Comparison of ENCODE assay signal across 23 mouse cellular contexts in the genomic region with DNA sequence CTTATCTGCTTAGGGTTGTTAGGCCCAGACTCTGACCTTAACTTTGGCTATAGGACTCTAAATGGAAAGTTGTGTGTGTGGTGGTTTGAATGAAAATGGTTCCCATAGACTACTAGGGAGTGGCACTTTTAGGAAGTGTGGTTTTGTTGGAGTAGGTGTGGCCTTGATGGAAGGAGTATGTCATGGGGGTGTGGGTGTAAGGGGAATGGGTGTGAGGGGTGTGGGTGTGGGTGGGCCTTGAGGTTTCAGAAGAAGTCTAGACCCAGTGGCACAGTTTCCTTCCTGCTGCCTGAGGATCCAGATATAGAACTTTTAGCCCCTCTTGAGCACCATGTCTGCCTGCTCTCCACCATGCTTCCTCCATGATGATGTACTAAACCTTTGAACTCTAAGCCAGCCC.
"Had no signal": no experiment of that assay in that cellular context is flagged by ENCODE, and none has a peak within 500 bp of the region (broad histone marks: within the 10 kb centered on the region; RNA-seq: fewer than 3 reads in every experiment).

No protein-coding gene starts in this region.

- H3K4me2 ChIP-seq: heart, embryonic 11.5 days; hindbrain, embryonic 14.5 days; intestine, embryonic 15.5 days; limb, embryonic 12.5 days; liver, embryonic 11.5 days; liver, embryonic 13.5 days had no signal

- H3K4me1 ChIP-seq: intestine, embryonic 15.5 days; limb, embryonic 10.5 days; limb, embryonic 12.5 days; liver, embryonic 13.5 days had no signal

- H3K4me3 ChIP-seq: gastrocnemius, adult 2 months; heart, adult 2 months; intestine, embryonic 15.5 days; layer of hippocampus, adult 2 months; left cerebral cortex, adult 2 months; limb, embryonic 10.5 days; limb, embryonic 12.5 days; liver, embryonic 13.5 days had no signal

- H3K27ac ChIP-seq: gastrocnemius, adult 2 months; heart, adult 2 months; hindbrain, embryonic 14.5 days; intestine, embryonic 15.5 days; layer of hippocampus, adult 2 months; left cerebral cortex, adult 2 months; limb, embryonic 10.5 days; limb, embryonic 12.5 days; liver, embryonic 13.5 days had no signal

- ATAC-seq: hindbrain, embryonic 16.5 days; inflammation-experienced regulatory T-cells, adult 6 months; intestine, embryonic 15.5 days; intestine, postnatal 0 days had no signal

- DNase-seq: gastrocnemius, adult 2 months; gastrocnemius, postnatal 10 days; gastrocnemius, postnatal 25 days; heart, adult 2 months; heart, postnatal 10 days; kidney, adult 18-20 months; kidney, adult 8-10 months; kidney, postnatal 10 days; kidney, postnatal 25 days; kidney, postnatal 4 days; liver; liver, embryonic 13.5 days had no signal

- H3K9me3 ChIP-seq: intestine, embryonic 15.5 days; limb, embryonic 10.5 days; liver, embryonic 13.5 days had no signal

- H3K27me3 ChIP-seq: intestine, embryonic 15.5 days; limb, embryonic 12.5 days; liver, embryonic 13.5 days had no signal

- H3K36me3 ChIP-seq: intestine, embryonic 15.5 days; limb, embryonic 10.5 days; limb, embryonic 12.5 days; liver, embryonic 13.5 days had no signal

- H3K9ac ChIP-seq: hindbrain, embryonic 14.5 days; intestine, embryonic 15.5 days; limb, embryonic 12.5 days; liver, embryonic 13.5 days had no signal
